Comparison of ENCODE assay signal across 13 mouse cellular contexts in the genomic region with DNA sequence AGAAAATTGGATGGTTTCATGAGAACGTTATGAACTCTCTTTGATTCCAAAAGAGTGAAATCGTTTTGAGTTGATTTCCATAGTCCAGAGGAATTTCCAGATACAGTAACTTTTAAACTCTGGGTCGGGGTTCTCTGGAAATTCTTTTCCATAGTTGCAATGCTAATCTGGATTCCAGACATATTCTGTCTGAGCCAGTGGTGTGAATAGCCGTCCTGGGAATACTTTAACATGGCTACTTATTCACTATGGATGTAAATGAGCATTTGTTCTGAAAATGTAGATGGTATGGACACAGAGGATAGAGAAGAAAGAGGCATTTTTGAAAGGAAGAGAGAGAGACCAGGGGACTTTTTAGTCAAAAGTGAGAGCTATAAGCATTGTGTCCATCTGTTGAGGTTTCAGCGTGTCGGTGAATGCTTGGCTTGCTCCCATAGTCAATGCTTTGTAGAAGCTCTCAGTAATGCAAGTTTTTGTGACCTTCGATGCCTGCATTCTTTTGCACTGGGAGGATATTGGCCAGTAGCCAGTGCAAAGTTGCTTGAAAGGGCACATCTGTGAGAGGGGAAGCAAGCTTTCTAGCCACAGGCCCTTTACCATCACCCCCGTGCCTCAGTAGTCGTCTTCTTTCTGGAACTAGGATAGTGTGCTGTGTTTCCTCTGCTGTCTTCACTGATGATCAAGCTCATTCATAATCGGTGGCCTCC.
A peak's percentile ranks its signal among the peaks of the same experiment; 100 is the strongest.
DNase-seq lines count a peak whose midpoint lies in the region; ATAC-seq and TF ChIP-seq lines count a peak whose summit lies in the region.
"Had no signal": no experiment of that assay in that cellular context is flagged by ENCODE, and none has a peak within 500 bp of the region (broad histone marks: within the 10 kb centered on the region; RNA-seq: fewer than 3 reads in every experiment).

No protein-coding gene starts in this region.

- H3K4me3 ChIP-seq in kidney, embryonic 14.5 days (ENCODE audit: low read length): no peak overlapping the region
- no peak overlapping the region for H3K4me3 ChIP-seq in embryonic fibroblast, embryonic 13.5 days (ENCODE audit: insufficient read depth, low read length)
- no peak overlapping the region for H3K4me3 ChIP-seq in limb, embryonic 15.5 days
- H3K4me3 ChIP-seq: forebrain, embryonic 13.5 days; hindbrain, embryonic 10.5 days had no signal

- no peaks in the 10 kb centered on the region for H3K36me3 ChIP-seq in kidney, embryonic 14.5 days (ENCODE audit: control insufficient read depth, insufficient read depth, low read length)
- no peaks in the 10 kb centered on the region for H3K36me3 ChIP-seq in limb, embryonic 15.5 days
- H3K36me3 ChIP-seq: G1E; hindbrain, embryonic 10.5 days had no signal

- H3K9me3 ChIP-seq in kidney, embryonic 14.5 days (ENCODE audit: control insufficient read depth, low read length): no peaks in the 10 kb centered on the region
- H3K9me3 ChIP-seq in limb, embryonic 15.5 days: no peaks in the 10 kb centered on the region
- H3K9me3 ChIP-seq: forebrain, embryonic 13.5 days; G1E; hindbrain, embryonic 10.5 days had no signal

- DNase-seq in adrenal gland, postnatal 10 days: peak; percentile 31
- no peak for DNase-seq in adrenal gland, adult 8-10 months
- peak; percentile 51 for DNase-seq in kidney, adult 18-20 months
- DNase-seq in layer of hippocampus, postnatal 14 days (ENCODE audit: low spot score in 2 of 2): no peak
- DNase-seq: cerebellum, adult 8-10 months; right cerebral cortex, adult 18-20 months had no signal

- no peak overlapping the region for H3K27ac ChIP-seq in kidney, embryonic 14.5 days (ENCODE audit: low read depth, low read length)
- H3K27ac ChIP-seq in embryonic fibroblast, embryonic 13.5 days (ENCODE audit: insufficient read depth, low read length): peak overlapping the region; percentile 94
- H3K27ac ChIP-seq in limb, embryonic 15.5 days: peak overlapping the region; percentile 73; the same call in 1 of the 2 replicates
- H3K27ac ChIP-seq: forebrain, embryonic 13.5 days; hindbrain, embryonic 10.5 days had no signal

- TF ChIP-seq CTCF in embryonic fibroblast, embryonic 13.5 days (IDR thresholded peaks at IDR 0.05; ENCODE audit: borderline replicate concordance, insufficient read depth, low read length): no peak

- 62% methylated on average over 10 of the region's 10 CpGs for WGBS in kidney, embryonic 14.5 days
- WGBS in limb, embryonic 15.5 days: 47% methylated on average over 10 of the region's 10 CpGs

- H3K4me2 ChIP-seq in kidney, embryonic 14.5 days (replicated peaks; ENCODE audit: low read depth, low read length): no peak overlapping the region
- no peak overlapping the region for H3K4me2 ChIP-seq in limb, embryonic 15.5 days
- H3K4me2 ChIP-seq: forebrain, embryonic 13.5 days had no signal

- no peak overlapping the region for H3K9ac ChIP-seq in kidney, embryonic 14.5 days (ENCODE audit: low read depth, low read length)
- H3K9ac ChIP-seq in limb, embryonic 15.5 days: no peak overlapping the region
- H3K9ac ChIP-seq: forebrain, embryonic 13.5 days had no signal

- TF ChIP-seq POLR2A in embryonic fibroblast, embryonic 13.5 days (IDR thresholded peaks at IDR 0.05; ENCODE audit: low read depth, low read length): no peak

- no peaks in the 10 kb centered on the region for H3K27me3 ChIP-seq in kidney, embryonic 14.5 days (ENCODE audit: control insufficient read depth, insufficient read depth, low read length)
- H3K27me3 ChIP-seq in limb, embryonic 15.5 days: no peaks in the 10 kb centered on the region
- H3K27me3 ChIP-seq: forebrain, embryonic 13.5 days had no signal

- no peaks in the 10 kb centered on the region for H3K4me1 ChIP-seq in kidney, embryonic 14.5 days (ENCODE audit: control insufficient read depth, insufficient read depth, low read length)
- peaks cover 19% of the 10 kb centered on the region for H3K4me1 ChIP-seq in embryonic fibroblast, embryonic 13.5 days (ENCODE audit: control insufficient read depth, insufficient read depth, low read length)
- H3K4me1 ChIP-seq in limb, embryonic 15.5 days: peaks cover 16% of the 10 kb centered on the region; the same call in 1 of the 2 replicates
- H3K4me1 ChIP-seq: hindbrain, embryonic 10.5 days had no signal

- no peak for ATAC-seq in kidney, embryonic 14.5 days (ENCODE audit: low FRiP score, low TSS enrichment)
- no peak; the same call in 1 of the 2 replicates for ATAC-seq in limb, embryonic 15.5 days (ENCODE audit: insufficient number of reproducible peaks, low FRiP score, low TSS enrichment, low read depth)
- ATAC-seq in monocyte, adult 5-6 weeks (replicated peaks; ENCODE audit: insufficient number of reproducible peaks, low FRiP score, low TSS enrichment, poor library complexity, severe bottlenecking): no peak
- ATAC-seq: forebrain, embryonic 13.5 days had no signal

Comparison
In these comparisons a context has a peak if more than half of its experiments do, and no peak if none do; other contexts are left out.
1. DNase-seq: peak in adrenal gland, postnatal 10 days (single experiment) and kidney, adult 18-20 months (single experiment); none in adrenal gland, adult 8-10 months (single experiment) and layer of hippocampus, postnatal 14 days (0 of 2).